Mouse (Mus musculus): Measurements from ENCODE around the gene Rnf24. TPM values are rescaled to one million over a fixed set of nuclear protein-coding genes. Genes with fewer than 3 reads are reported as not detected.

Gene Rnf24
- total and polyA plus RNA-seq, 3 experiments, result 3.9 to 14.7 (median 3.9) TPM

DNA sequence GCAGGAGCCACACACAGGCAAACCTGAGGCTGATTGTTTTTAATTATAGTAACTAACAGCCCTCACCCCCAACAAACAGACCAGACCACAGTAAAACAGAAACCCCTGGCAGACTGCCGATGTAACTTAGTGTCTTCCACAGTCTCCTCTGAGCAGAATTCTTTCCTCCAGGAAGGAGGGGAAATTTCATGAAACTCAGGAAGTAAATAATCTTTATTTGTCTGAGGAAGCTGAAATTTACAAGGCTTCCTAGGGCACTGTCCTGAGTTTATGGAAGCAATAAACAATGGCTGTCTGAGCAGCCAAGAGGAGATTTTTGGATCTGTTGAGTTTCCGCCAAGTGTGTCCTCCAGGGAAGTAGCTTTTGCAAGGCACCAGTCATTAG is 98.4 kb downstream of the Rnf24 start:
- Histone ChIP-seq H3K4me1 (ENCODE audit: control insufficient read depth in 1 of 2, insufficient read depth in 2 of 2) (peaks cover 3 to 17% of the 10 kb centered on the region in 2 experiments; a peak in 2 of 4 replicates), H3K27ac (ENCODE audit: insufficient read depth, low read depth) (no peak overlapping the region), H3K4me2 (ENCODE audit: insufficient read depth, low read depth, poor library complexity, severe bottlenecking) (peak overlapping the region; percentile 74), H3K27me3 (replicated peaks) (no peaks in the 10 kb centered on the region), H3K79me2 (replicated peaks; ENCODE audit: control insufficient read depth, extremely low read depth, insufficient read depth, poor library complexity, severe bottlenecking) (no peaks in the 10 kb centered on the region), H3K9ac (ENCODE audit: insufficient read depth, low read depth) (no peak overlapping the region), H3K9me3 (replicated peaks; ENCODE audit: low read length) (no peaks in the 10 kb centered on the region), H3K4me3 (replicated peaks in 1 of 3; ENCODE audit: low read depth in 2 of 3, low read length in 2 of 3, poor library complexity in 1 of 3) (no peak overlapping the region), H3K36me3 (replicated peaks in 1 of 2; ENCODE audit: control insufficient read depth in 1 of 2, insufficient read depth in 1 of 2, low read length in 1 of 2) (peaks cover 0 to 18% of the 10 kb centered on the region in 2 experiments)
- TF ChIP-seq TCF12 (IDR thresholded peaks at IDR 0.05; ENCODE audit: low read depth, low read length) (no peak), RAD21 (IDR thresholded peaks at IDR 0.05; ENCODE audit: low read depth, low read length) (no peak), ZMIZ1 (IDR thresholded peaks at IDR 0.05; ENCODE audit: low read depth, low read length) (no peak), CTCF (conservative IDR thresholded peaks at IDR 0.05 in 1 of 2, IDR thresholded peaks at IDR 0.05 in 1 of 2; ENCODE audit: low read depth in 2 of 2, low read length in 2 of 2) (no peak), HCFC1 (IDR thresholded peaks at IDR 0.05; ENCODE audit: low read depth, low read length) (no peak), MAFK (IDR thresholded peaks at IDR 0.05; ENCODE audit: insufficient replicate concordance, low read length) (no peak), BHLHE40 (IDR thresholded peaks at IDR 0.05; ENCODE audit: low read depth, low read length) (no peak), CHD2 (IDR thresholded peaks at IDR 0.05; ENCODE audit: low read length) (no peak), SMC3 (IDR thresholded peaks at IDR 0.05; ENCODE audit: low read depth, low read length) (no peak), PAX5 (IDR thresholded peaks at IDR 0.05; ENCODE audit: low read length) (no peak), ZC3H11A (IDR thresholded peaks at IDR 0.05; ENCODE audit: low read depth, low read length) (no peak)
- dilution Hi-C loops (cut with MboI; ENCODE audit: extremely low pct_ligation_motif_present, extremely low pct_unique_long_range_greater_than_20kb, low sequenced_read_pairs) (no loop called here), in situ Hi-C loops (cut with MboI; ENCODE audit: low pct_ligation_motif_present, low pct_unique_long_range_greater_than_20kb, low sequenced_read_pairs) (loop anchor here (5.0 to 25.0 kb wide), 2 partner anchors 162 to 258 kb away; no protein-coding TSS in a partner anchor)
- no peak for DNase-seq (ENCODE audit: extremely low read depth)

DNA sequence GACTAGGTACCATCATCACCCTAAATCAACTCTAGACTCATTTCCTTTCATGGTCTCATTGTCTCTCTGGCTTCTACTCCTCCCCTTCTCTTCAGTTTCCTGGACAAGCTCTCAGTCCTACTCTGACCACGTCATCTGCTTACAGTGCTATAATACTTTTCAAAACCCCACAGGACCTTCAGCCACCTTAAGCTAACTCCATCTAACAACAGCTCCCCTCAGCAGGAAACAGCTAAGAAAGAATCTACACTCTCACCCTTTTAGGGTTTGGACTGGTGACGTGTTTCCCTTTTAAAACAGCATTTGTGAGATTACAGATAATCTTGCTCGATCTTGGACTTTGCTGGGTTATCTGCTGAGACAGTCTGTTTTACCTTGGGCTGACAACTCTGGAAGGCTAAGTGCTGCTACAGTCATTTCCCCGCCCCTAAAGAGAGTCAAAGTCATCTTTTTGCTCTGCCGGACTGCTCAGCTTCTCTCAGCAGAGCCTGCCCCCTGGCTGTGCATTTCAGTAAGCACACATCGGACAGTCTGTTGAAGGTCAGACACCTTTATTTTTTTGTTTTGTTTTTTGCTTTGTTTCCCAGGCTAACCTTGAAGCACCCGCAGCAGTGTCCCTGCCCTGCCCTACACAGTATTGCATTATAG is 98.9 kb downstream of the Rnf24 start:
- dilution Hi-C loops (cut with MboI; ENCODE audit: extremely low pct_ligation_motif_present, extremely low pct_unique_long_range_greater_than_20kb, low sequenced_read_pairs) (no loop called here), in situ Hi-C loops (cut with MboI; ENCODE audit: low pct_ligation_motif_present, low pct_unique_long_range_greater_than_20kb, low sequenced_read_pairs) (loop anchor here (5.0 to 25.0 kb wide), 2 partner anchors 162 to 258 kb away; no protein-coding TSS in a partner anchor)
- Histone ChIP-seq H3K79me2 (replicated peaks; ENCODE audit: control insufficient read depth, extremely low read depth, insufficient read depth, poor library complexity, severe bottlenecking) (no peaks in the 10 kb centered on the region), H3K27me3 (replicated peaks) (no peaks in the 10 kb centered on the region), H3K27ac (ENCODE audit: insufficient read depth, low read depth) (no peak overlapping the region), H3K9ac (ENCODE audit: insufficient read depth, low read depth) (no peak overlapping the region), H3K36me3 (replicated peaks in 1 of 2; ENCODE audit: control insufficient read depth in 1 of 2, insufficient read depth in 1 of 2, low read length in 1 of 2) (peaks cover 0 to 23% of the 10 kb centered on the region in 2 experiments), H3K9me3 (replicated peaks; ENCODE audit: low read length) (no peaks in the 10 kb centered on the region), H3K4me2 (ENCODE audit: insufficient read depth, low read depth, poor library complexity, severe bottlenecking) (peak overlapping the region; percentile 74), H3K4me3 (replicated peaks in 1 of 3; ENCODE audit: low read depth in 2 of 3, low read length in 2 of 3, poor library complexity in 1 of 3) (no peak overlapping the region), H3K4me1 (ENCODE audit: control insufficient read depth in 1 of 2, insufficient read depth in 2 of 2) (peaks cover 3 to 17% of the 10 kb centered on the region in 2 experiments; a peak in 2 of 4 replicates)
- DNase-seq (ENCODE audit: extremely low read depth), result peak; percentile 75
- TF ChIP-seq RCOR1 (conservative IDR thresholded peaks at IDR 0.05; ENCODE audit: low read depth, low read length) (0 out of 2 replicates have a peak, but pooled peaks have one; percentile 21), RAD21 (IDR thresholded peaks at IDR 0.05; ENCODE audit: low read depth, low read length) (peak; percentile 94), PAX5 (IDR thresholded peaks at IDR 0.05; ENCODE audit: low read length) (no peak), CHD1 (IDR thresholded peaks at IDR 0.05; ENCODE audit: low read depth, low read length) (no peak), ZMIZ1 (IDR thresholded peaks at IDR 0.05; ENCODE audit: low read depth, low read length) (no peak), USF1 (IDR thresholded peaks at IDR 0.05; ENCODE audit: low read depth, low read length) (no peak), HCFC1 (IDR thresholded peaks at IDR 0.05; ENCODE audit: low read depth, low read length) (peak; percentile 43; the same call in 1 of the 2 replicates), UBTF (IDR thresholded peaks at IDR 0.05; ENCODE audit: low read depth, low read length) (no peak), ZKSCAN1 (IDR thresholded peaks at IDR 0.05; ENCODE audit: borderline replicate concordance, low read depth, low read length) (no peak), IRF4 (IDR thresholded peaks at IDR 0.05; ENCODE audit: low read depth, low read length) (peak; percentile 47; the same call in 1 of the 2 replicates), KAT2A (IDR thresholded peaks at IDR 0.05; ENCODE audit: insufficient replicate concordance, low read length) (0 out of 2 replicates have a peak, but pooled peaks have one; percentile 26), JUND (conservative IDR thresholded peaks at IDR 0.05; ENCODE audit: low read depth, low read length) (no peak), ELF1 (IDR thresholded peaks at IDR 0.05; ENCODE audit: low read depth, low read length) (peak; percentile 38; the same call in 1 of the 2 replicates), BHLHE40 (IDR thresholded peaks at IDR 0.05; ENCODE audit: low read depth, low read length) (0 out of 2 replicates have a peak, but pooled peaks have one; percentile 27), MAX (IDR thresholded peaks at IDR 0.05; ENCODE audit: low read length) (peak; percentile 57; the same call in 1 of the 2 replicates), GABPA (IDR thresholded peaks at IDR 0.05; ENCODE audit: insufficient replicate concordance, low read depth, low read length) (no peak), MAZ (IDR thresholded peaks at IDR 0.05; ENCODE audit: low read depth, low read length) (peak; percentile 65; the same call in 1 of the 2 replicates), JUN (IDR thresholded peaks at IDR 0.05; ENCODE audit: insufficient read depth, low read depth, low read length) (no peak), NRF1 (IDR thresholded peaks at IDR 0.05; ENCODE audit: low read depth, low read length) (0 out of 2 replicates have a peak, but pooled peaks have one; percentile 29), MYC (IDR thresholded peaks at IDR 0.05; ENCODE audit: low read depth, low read length) (peak; percentile 31; the same call in 1 of the 2 replicates), POLR2A (IDR thresholded peaks at IDR 0.05; ENCODE audit: low read depth, low read length) (no peak), ZNF384 (IDR thresholded peaks at IDR 0.05; ENCODE audit: low read depth, low read length) (peak; percentile 13; the same call in 1 of the 2 replicates), ZC3H11A (IDR thresholded peaks at IDR 0.05; ENCODE audit: low read depth, low read length) (peak; percentile 81), EP300 (IDR thresholded peaks at IDR 0.05; ENCODE audit: low read length) (peak; percentile 51), SIN3A (IDR thresholded peaks at IDR 0.05; ENCODE audit: low read length) (peak; percentile 67)
